Mouse (Mus musculus): ENCODE measurements around the gene Stk26.

The Stk26 gene

DNA sequence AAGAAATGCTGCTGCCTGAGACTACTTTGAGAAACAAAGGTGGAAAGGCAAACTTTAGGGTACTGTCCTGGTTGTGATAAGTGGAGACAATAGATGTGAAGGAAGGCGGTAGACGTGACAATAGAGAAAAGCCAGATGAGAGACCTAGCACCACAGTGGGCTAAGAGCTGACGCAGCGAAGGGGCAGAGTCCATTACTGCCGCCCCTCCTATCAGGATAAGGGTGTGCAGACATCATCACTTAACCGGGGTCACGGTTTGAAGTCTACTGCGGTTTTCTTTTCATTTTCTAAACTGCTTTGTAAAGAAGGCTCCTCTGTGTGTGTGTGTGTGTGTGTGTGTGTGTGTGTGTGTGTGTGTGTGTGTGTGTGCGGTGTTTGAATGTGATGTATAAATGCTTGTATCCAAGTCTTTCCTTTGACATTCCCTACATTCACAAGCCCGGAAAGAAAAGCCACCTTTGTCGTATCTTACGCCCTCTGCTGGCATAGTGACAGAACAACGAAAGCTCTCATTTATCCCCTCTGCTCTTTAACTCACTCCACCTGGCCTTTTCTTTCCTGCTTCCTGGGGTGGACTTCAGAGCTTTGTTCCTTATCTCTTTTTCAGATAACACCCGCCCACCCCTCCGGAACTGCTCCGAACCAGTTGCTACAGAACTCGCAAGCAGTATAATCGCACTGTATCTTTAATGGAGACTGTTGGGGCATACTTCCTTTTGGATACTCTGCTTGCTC is 84.0 kb downstream of the Stk26 start:
- no peak for DNase-seq (ENCODE audit: low read depth, low spot score)

DNA sequence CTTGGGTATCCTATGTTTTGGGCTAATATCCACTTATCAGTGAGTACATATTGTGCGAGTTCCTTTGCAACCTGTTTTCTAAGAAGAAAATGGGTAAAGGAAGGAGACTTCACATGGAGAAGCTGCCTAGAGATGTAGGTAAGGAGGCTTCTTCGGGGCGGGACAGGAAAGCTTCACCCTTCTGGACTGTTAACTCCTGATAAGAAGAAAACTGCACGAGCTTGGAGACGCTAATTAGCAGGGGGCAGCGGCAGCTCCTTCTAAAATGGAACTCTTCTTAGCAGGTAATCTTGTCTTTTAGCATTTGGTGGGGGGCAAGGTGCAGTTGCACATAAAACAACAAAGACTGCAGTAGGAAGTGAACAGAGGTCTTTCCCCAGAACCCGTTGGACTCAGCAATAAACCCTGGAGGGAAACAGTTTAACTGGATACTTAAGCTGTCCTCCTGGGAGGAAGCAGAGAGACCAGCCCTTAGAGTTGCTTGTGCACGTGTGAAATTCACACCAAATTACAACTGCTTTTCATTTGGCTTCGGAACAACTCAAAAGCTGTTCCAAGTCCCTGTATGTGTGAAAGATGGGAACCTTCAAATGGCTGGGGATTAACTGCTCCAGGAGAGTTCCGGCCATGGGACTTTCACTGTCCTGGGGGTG is 86.2 kb downstream of the Stk26 start:
- DNase-seq (ENCODE audit: low read depth, low spot score), result no peak

GRCm38 (mm10) chrX:50930309-50930708 is 89.5 kb downstream of the Stk26 start:
- DNase-seq (ENCODE audit: low read depth, low spot score), result no peak

DNA sequence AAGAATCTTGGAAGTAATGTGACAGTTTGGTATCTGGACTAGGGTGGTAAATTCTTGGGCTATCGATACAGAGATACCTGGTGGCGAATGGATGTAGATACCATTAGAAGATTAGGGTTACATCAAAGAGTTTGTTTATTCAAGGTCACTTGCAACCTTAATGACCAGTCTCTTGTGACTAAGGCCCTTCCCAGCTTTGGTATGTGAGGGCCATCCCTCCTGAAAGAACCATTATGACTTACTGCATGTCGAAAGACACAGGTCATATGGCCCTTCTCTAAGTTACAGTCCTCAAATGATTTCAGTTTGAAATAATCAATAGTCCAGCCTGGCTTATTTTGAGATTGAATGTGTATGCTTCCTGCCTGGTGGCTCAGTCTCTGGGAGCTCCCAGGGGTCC is 96.3 kb downstream of the Stk26 start:
- no peak for DNase-seq (ENCODE audit: low read depth, low spot score)

- DNase-seq (ENCODE audit: low read depth, low spot score), result no peak
Measured at GRCm38 (mm10) chrX:50942610-50943009, 101.8 kb downstream of the Stk26 start, which contains the start of gene Frmd7. Gene Frmd7, minus strand, starts transcription at chrX:50942710.

All from forelimb bud, embryonic 11.5 days (tissue).